In genomic region chr3:109027515-109027987, GRCm38 (mm10) we compare ENCODE assay signal across 8 mouse cellular contexts. TPM values are rescaled to one million over a fixed set of nuclear protein-coding genes. Genes with fewer than 3 reads are reported as not detected.
DNase-seq lines count a peak whose midpoint lies in the region; ATAC-seq and TF ChIP-seq lines count a peak whose summit lies in the region.

Fam102b (minus strand) TSS chr3:109027607.

- H3K9me3 ChIP-seq in CH12.LX (replicated peaks; ENCODE audit: low read length) = no peaks in the 10 kb centered on the region
- no peaks in the 10 kb centered on the region for H3K9me3 ChIP-seq in forebrain, embryonic 10.5 days
- no peaks in the 10 kb centered on the region for H3K9me3 ChIP-seq in heart, embryonic 14.5 days (ENCODE audit: control insufficient read depth, low read length)
- no peaks in the 10 kb centered on the region for H3K9me3 ChIP-seq in liver, embryonic 15.5 days (replicated peaks)
- no peaks in the 10 kb centered on the region for H3K9me3 ChIP-seq in neural tube, embryonic 11.5 days (ENCODE audit: control insufficient read depth, low read length)
- no peaks in the 10 kb centered on the region for H3K9me3 ChIP-seq in stomach, embryonic 16.5 days (replicated peaks; ENCODE audit: control insufficient read depth, low read length)

- no peak; the same call in none of the 2 replicates for TF ChIP-seq RAD21 in CH12.LX (IDR thresholded peaks at IDR 0.05; ENCODE audit: low read depth, low read length)

- WGBS in forebrain, embryonic 10.5 days = under 1% methylated on average over 52 of the region's 54 CpGs
- under 1% methylated on average over 48 of the region's 54 CpGs for WGBS in heart, embryonic 14.5 days
- WGBS in liver, embryonic 15.5 days (ENCODE audit: insufficient replicate concordance) = 1% methylated on average over 52 of the region's 54 CpGs
- WGBS in neural tube, embryonic 11.5 days = under 1% methylated on average over 16 of the region's 54 CpGs
- 0% methylated on average over 53 of the region's 54 CpGs for WGBS in stomach, embryonic 16.5 days

- H3K27ac ChIP-seq in CH12.LX (ENCODE audit: insufficient read depth, low read depth) = no peak within 1 kb of the TSS
- H3K27ac ChIP-seq in forebrain, embryonic 10.5 days = peak within 1 kb of the TSS; percentile 86
- peak within 1 kb of the TSS; percentile 68 to 83; a peak in 3 of 4 replicates for H3K27ac ChIP-seq in heart, embryonic 14.5 days (replicated peaks in 1 of 2; ENCODE audit: control insufficient read depth in 1 of 2, insufficient read depth in 1 of 2, low read depth in 2 of 2, low read length in 2 of 2)
- H3K27ac ChIP-seq in liver, embryonic 15.5 days (replicated peaks) = peak within 1 kb of the TSS; percentile 71; the same call in 1 of the 2 replicates
- H3K27ac ChIP-seq in neural tube, embryonic 11.5 days (ENCODE audit: low read depth, low read length) = peak within 1 kb of the TSS; percentile 67
- peak within 1 kb of the TSS; percentile 89 for H3K27ac ChIP-seq in stomach, embryonic 16.5 days (ENCODE audit: low read length)

- DNase-seq in CH12.LX (ENCODE audit: extremely low read depth) = peak; percentile 89
- DNase-seq in c-Kit-positive CD71-negative TER-119-negative erythroid progenitor cells, embryonic 14.5 days (ENCODE audit: low read depth) = peak; percentile 80
- DNase-seq in forebrain, embryonic 10.5 days (ENCODE audit: extremely low spot score, low spot score) = peak; percentile 74
- peak; percentile 93 for DNase-seq in kidney, postnatal 14 days
- peak; percentile 93 for DNase-seq in neural tube, embryonic 11.5 days (ENCODE audit: low spot score)

- ATAC-seq in heart, embryonic 14.5 days (ENCODE audit: insufficient number of reproducible peaks, insufficient read depth, low FRiP score, low read depth) = peak; percentile 77
- peak; percentile 87 for ATAC-seq in liver, embryonic 15.5 days (ENCODE audit: insufficient read depth)
- ATAC-seq in neural tube, embryonic 11.5 days (ENCODE audit: insufficient read depth, low FRiP score, low TSS enrichment) = peak; percentile 79
- ATAC-seq in stomach, embryonic 16.5 days (ENCODE audit: insufficient read depth, low FRiP score) = peak; percentile 79

- dilution Hi-C loops in CH12.LX (cut with MboI; ENCODE audit: extremely low pct_ligation_motif_present, extremely low pct_unique_long_range_greater_than_20kb, low sequenced_read_pairs) = no loop called here

- H3K27me3 ChIP-seq in CH12.LX (replicated peaks) = no peaks in the 10 kb centered on the region
- H3K27me3 ChIP-seq in forebrain, embryonic 10.5 days (ENCODE audit: poor library complexity, severe bottlenecking) = peaks cover 35% of the 10 kb centered on the region
- H3K27me3 ChIP-seq in heart, embryonic 14.5 days (ENCODE audit: control insufficient read depth, insufficient read depth, low read length) = no peaks in the 10 kb centered on the region
- H3K27me3 ChIP-seq in liver, embryonic 15.5 days = no peaks in the 10 kb centered on the region
- H3K27me3 ChIP-seq in neural tube, embryonic 11.5 days (ENCODE audit: control insufficient read depth, insufficient read depth, low read length) = no peaks in the 10 kb centered on the region
- H3K27me3 ChIP-seq in stomach, embryonic 16.5 days (ENCODE audit: control insufficient read depth, insufficient read depth, low read length) = no peaks in the 10 kb centered on the region

- peak within 1 kb of the TSS; percentile 63 for H3K9ac ChIP-seq in CH12.LX (ENCODE audit: insufficient read depth, low read depth)
- peak within 1 kb of the TSS; percentile 87 for H3K9ac ChIP-seq in heart, embryonic 14.5 days (ENCODE audit: low read length)
- H3K9ac ChIP-seq in liver, embryonic 15.5 days = peak within 1 kb of the TSS; percentile 64
- peak within 1 kb of the TSS; percentile 87 for H3K9ac ChIP-seq in neural tube, embryonic 11.5 days (ENCODE audit: low read length)
- H3K9ac ChIP-seq in stomach, embryonic 16.5 days (ENCODE audit: low read length) = peak within 1 kb of the TSS; percentile 90

- in situ Hi-C loops in CH12.LX (cut with MboI; ENCODE audit: low pct_ligation_motif_present, low pct_unique_long_range_greater_than_20kb, low sequenced_read_pairs) = no loop called here

- TF ChIP-seq POLR2A in CH12.LX (IDR thresholded peaks at IDR 0.05; ENCODE audit: low read depth, low read length) = no peak

- H3K36me3 ChIP-seq in CH12.LX (replicated peaks in 1 of 2; ENCODE audit: control insufficient read depth in 1 of 2, insufficient read depth in 1 of 2, low read length in 1 of 2) = peaks cover 0 to 5% of the 10 kb centered on the region in 2 experiments
- no peaks in the 10 kb centered on the region for H3K36me3 ChIP-seq in forebrain, embryonic 10.5 days (replicated peaks)
- H3K36me3 ChIP-seq in heart, embryonic 14.5 days (ENCODE audit: control insufficient read depth, insufficient read depth, low read length) = no peaks in the 10 kb centered on the region
- H3K36me3 ChIP-seq in liver, embryonic 15.5 days (replicated peaks) = no peaks in the 10 kb centered on the region
- no peaks in the 10 kb centered on the region for H3K36me3 ChIP-seq in neural tube, embryonic 11.5 days (ENCODE audit: control insufficient read depth, insufficient read depth, low read length)
- H3K36me3 ChIP-seq in stomach, embryonic 16.5 days (ENCODE audit: control insufficient read depth, insufficient read depth, low read length) = no peaks in the 10 kb centered on the region

- peak within 1 kb of the TSS; percentile 76 for H3K4me2 ChIP-seq in CH12.LX (ENCODE audit: insufficient read depth, low read depth, poor library complexity, severe bottlenecking)
- H3K4me2 ChIP-seq in heart, embryonic 14.5 days (ENCODE audit: low read length) = peak within 1 kb of the TSS; percentile 92
- H3K4me2 ChIP-seq in liver, embryonic 15.5 days = peak within 1 kb of the TSS; percentile 97
- H3K4me2 ChIP-seq in neural tube, embryonic 11.5 days (ENCODE audit: low read depth) = peak within 1 kb of the TSS; percentile 79
- peak within 1 kb of the TSS; percentile 65 for H3K4me2 ChIP-seq in stomach, embryonic 16.5 days (ENCODE audit: low read depth, low read length)

- TF ChIP-seq EP300 in CH12.LX (IDR thresholded peaks at IDR 0.05; ENCODE audit: low read length) = no peak

- H3K4me3 ChIP-seq in CH12.LX (replicated peaks in 1 of 3; ENCODE audit: low read depth in 2 of 3, low read length in 2 of 3, poor library complexity in 1 of 3) = peak within 1 kb of the TSS; percentile 45 to 58 (median 54)
- H3K4me3 ChIP-seq in forebrain, embryonic 10.5 days = peak within 1 kb of the TSS; percentile 68
- peak within 1 kb of the TSS; percentile 74 to 89 for H3K4me3 ChIP-seq in heart, embryonic 14.5 days (ENCODE audit: control insufficient read depth in 1 of 2, insufficient read depth in 1 of 2, low read depth in 1 of 2, low read length in 2 of 2)
- peak within 1 kb of the TSS; percentile 71 for H3K4me3 ChIP-seq in liver, embryonic 15.5 days (replicated peaks)
- H3K4me3 ChIP-seq in neural tube, embryonic 11.5 days (ENCODE audit: low read depth, low read length) = peak within 1 kb of the TSS; percentile 70
- H3K4me3 ChIP-seq in stomach, embryonic 16.5 days (replicated peaks; ENCODE audit: low read length) = peak within 1 kb of the TSS; percentile 78

- peak in 1 of 2 experiments; percentile 83; a peak in 2 of 4 replicates for TF ChIP-seq CTCF in CH12.LX (conservative IDR thresholded peaks at IDR 0.05 in 1 of 2, IDR thresholded peaks at IDR 0.05 in 1 of 2; ENCODE audit: low read depth in 2 of 2, low read length in 2 of 2)

- peaks cover 0 to 20% of the 10 kb centered on the region in 2 experiments; a peak in 2 of 4 replicates for H3K4me1 ChIP-seq in CH12.LX (ENCODE audit: control insufficient read depth in 1 of 2, insufficient read depth in 2 of 2)
- peaks cover 51% of the 10 kb centered on the region for H3K4me1 ChIP-seq in forebrain, embryonic 10.5 days
- peaks cover 2 to 9% of the 10 kb centered on the region in 2 experiments; a peak in 3 of 4 replicates for H3K4me1 ChIP-seq in heart, embryonic 14.5 days (ENCODE audit: control insufficient read depth in 2 of 2, insufficient read depth in 2 of 2, low read length in 2 of 2)
- H3K4me1 ChIP-seq in liver, embryonic 15.5 days (replicated peaks) = peaks cover 34% of the 10 kb centered on the region
- H3K4me1 ChIP-seq in neural tube, embryonic 11.5 days (ENCODE audit: control insufficient read depth, insufficient read depth, low read length) = peaks cover 3% of the 10 kb centered on the region; the same call in 1 of the 2 replicates
- H3K4me1 ChIP-seq in stomach, embryonic 16.5 days (ENCODE audit: control insufficient read depth, insufficient read depth, low read length) = peaks cover 37% of the 10 kb centered on the region

- no peaks in the 10 kb centered on the region for H3K79me2 ChIP-seq in CH12.LX (replicated peaks; ENCODE audit: control insufficient read depth, extremely low read depth, insufficient read depth, poor library complexity, severe bottlenecking)

TF ChIP-seq in CH12.LX, 34 proteins besides CTCF, POLR2A, EP300 and RAD21 (continues in another document):
- 0 out of 2 replicates have a peak, but pooled peaks have one; percentile 22 for TF ChIP-seq CHD1 (IDR thresholded peaks at IDR 0.05; ENCODE audit: low read depth, low read length)
- peak; percentile 48; the same call in 1 of the 2 replicates for TF ChIP-seq SIN3A (IDR thresholded peaks at IDR 0.05; ENCODE audit: low read length)
- TF ChIP-seq USF2 (conservative IDR thresholded peaks at IDR 0.05; ENCODE audit: low read depth, low read length) = no peak
- TF ChIP-seq PAX5 (IDR thresholded peaks at IDR 0.05; ENCODE audit: low read length) = no peak
- TF ChIP-seq IRF4 (IDR thresholded peaks at IDR 0.05; ENCODE audit: low read depth, low read length) = peak; percentile 30; the same call in 1 of the 2 replicates
- TF ChIP-seq HCFC1 (IDR thresholded peaks at IDR 0.05; ENCODE audit: low read depth, low read length) = no peak; the same call in 1 of the 2 replicates
- no peak for TF ChIP-seq MAFK (IDR thresholded peaks at IDR 0.05; ENCODE audit: insufficient replicate concordance, low read length)
- peak; percentile 83; the same call in 1 of the 2 replicates for TF ChIP-seq UBTF (IDR thresholded peaks at IDR 0.05; ENCODE audit: low read depth, low read length)
- TF ChIP-seq ZMIZ1 (IDR thresholded peaks at IDR 0.05; ENCODE audit: low read depth, low read length) = 0 out of 2 replicates have a peak, but pooled peaks have one; percentile 45
- TF ChIP-seq JUND (conservative IDR thresholded peaks at IDR 0.05; ENCODE audit: low read depth, low read length) = no peak
- TF ChIP-seq MXI1 (IDR thresholded peaks at IDR 0.05; ENCODE audit: low read depth, low read length) = peak; percentile 86

RNA-seq across cellular contexts. Expression of gene Fam102b, which starts in this region (rescaled TPM):
- 2.6 and 2.8 TPM in 2 replicates for total RNA-seq in CH12.LX (2012; rRNA removed)
- 6.2 and 7.1 TPM in 2 replicates for total RNA-seq in CH12.LX (2014; rRNA removed)
- polyA plus RNA-seq in CH12.LX (2012; ENCODE audit: insufficient read length, low read depth) = 3.6 and 4.3 TPM in 2 replicates
- 3.2 and 3.5 TPM in 2 replicates for polyA plus RNA-seq in forebrain, embryonic 10.5 days (2016; fragmentation: Nextera tagmentation; extraction: Ambion mirVana)
- 9.4 and 9.8 TPM in 2 replicates for polyA plus RNA-seq in heart, embryonic 14.5 days (2014; fragmentation: Nextera tagmentation; extraction: Ambion mirVana)
- polyA plus RNA-seq in liver, embryonic 15.5 days (2015; fragmentation: Nextera tagmentation; extraction: Ambion mirVana) = 2.0 and 2.2 TPM in 2 replicates
- polyA plus RNA-seq in neural tube, embryonic 11.5 days (2014; fragmentation: Nextera tagmentation; extraction: Ambion mirVana) = 16.8 and 18.2 TPM in 2 replicates
- 8.0 and 8.8 TPM in 2 replicates for polyA plus RNA-seq in stomach, embryonic 16.5 days (2015; fragmentation: Nextera tagmentation; extraction: Ambion mirVana)
